Mouse (Mus musculus): ENCODE data around the gene Scnm1. TPM values are rescaled to one million over a fixed set of nuclear protein-coding genes. Genes with fewer than 3 reads are reported as not detected.
A peak's percentile ranks its signal among the peaks of the same experiment; 100 is the strongest.

Scnm1 gene
- polyA plus RNA-seq, 1 experiment from 2014 or later: 79.5 TPM

- DNase-seq (ENCODE audit: low spot score): no peak
- WGBS: 75% methylated on average over 5 of the region's 5 CpGs
- Histone ChIP-seq H3K4me3 (no peak overlapping the region), H3K4me1 (peaks cover 48% of the 10 kb centered on the region), H3K9me3 (replicated peaks) (no peaks in the 10 kb centered on the region), H3K27me3 (ENCODE audit: low read depth, poor library complexity, severe bottlenecking) (peaks cover 41% of the 10 kb centered on the region), H3K36me3 (peaks cover 53% of the 10 kb centered on the region), H3K27ac (replicated peaks) (no peak overlapping the region)
Observed at GRCm38 (mm10) chr3:95164256-95164550, 30.4 kb upstream of the Scnm1 start.

DNA sequence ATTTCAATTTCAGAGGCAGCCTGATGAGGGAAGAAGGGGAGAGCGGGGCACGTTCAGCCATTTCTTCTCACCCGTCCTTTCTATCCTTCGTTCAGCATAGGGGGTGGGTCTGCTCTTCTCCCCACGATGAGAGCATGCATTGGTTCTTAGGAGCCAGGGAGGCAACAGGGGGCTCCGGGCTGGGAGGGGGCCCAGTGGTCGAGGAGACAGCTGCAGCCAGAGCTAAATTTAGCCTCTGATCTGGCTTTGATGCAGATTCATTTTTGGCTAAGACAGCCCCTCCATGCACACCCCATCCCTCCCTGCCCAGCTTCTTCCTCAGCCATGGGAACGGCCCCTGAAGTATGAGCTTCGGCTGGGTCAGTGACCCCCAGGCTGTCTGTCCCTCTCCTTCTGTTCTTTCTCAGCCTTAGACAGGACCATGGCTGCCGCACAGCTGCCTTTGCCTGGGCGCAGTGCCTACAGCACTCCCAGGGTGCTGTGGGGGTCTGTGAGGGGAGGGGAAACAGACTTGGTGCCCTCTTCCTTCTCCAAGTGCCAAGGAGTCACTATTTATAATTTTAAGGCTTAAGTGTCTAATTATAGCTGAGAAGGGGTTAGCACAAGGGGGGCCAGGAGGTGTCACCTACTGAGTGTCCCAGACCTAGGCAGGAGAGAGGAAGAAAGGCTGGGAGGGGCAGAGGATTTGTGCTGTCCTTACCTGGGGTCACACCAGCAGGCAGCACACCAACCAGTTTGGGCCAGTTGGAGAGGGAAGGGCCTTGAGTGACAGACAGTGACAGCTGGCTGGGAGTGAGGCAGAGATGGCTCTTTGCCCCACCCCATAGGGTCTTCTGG is 29.8 kb upstream of the Scnm1 start:
- Histone ChIP-seq H3K4me3 (peak overlapping the region; percentile 84; the same call in 1 of the 2 replicates), H3K27me3 (ENCODE audit: low read depth, poor library complexity, severe bottlenecking) (peaks cover 41% of the 10 kb centered on the region), H3K9me3 (replicated peaks) (no peaks in the 10 kb centered on the region), H3K27ac (replicated peaks) (no peak overlapping the region; the same call in 1 of the 2 replicates), H3K4me1 (peaks cover 50% of the 10 kb centered on the region), H3K36me3 (peaks cover 47% of the 10 kb centered on the region)
- no peak for DNase-seq (ENCODE audit: low spot score)
- WGBS: 72% methylated on average over 11 of the region's 11 CpGs

DNA sequence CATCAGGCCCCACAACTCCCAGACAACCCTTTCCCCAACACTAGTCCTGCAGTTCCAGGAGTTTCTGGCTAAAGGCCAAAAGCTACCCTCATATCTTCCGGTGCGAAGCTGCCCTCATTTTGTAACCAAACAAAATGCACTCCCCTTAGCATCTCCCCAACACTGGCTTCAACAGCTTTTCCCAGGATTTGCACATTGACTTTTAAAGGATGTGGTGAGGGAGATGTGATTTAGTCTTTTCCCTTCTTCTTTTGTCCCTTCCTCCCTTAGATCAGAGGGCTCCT is 28.5 kb upstream of the Scnm1 start:
- peak overlapping the region; percentile 84 for H3K4me3 ChIP-seq
- WGBS: 39% methylated on average over 2 of the region's 2 CpGs
- peaks cover 44% of the 10 kb centered on the region for H3K27me3 ChIP-seq (ENCODE audit: low read depth, poor library complexity, severe bottlenecking)
- H3K27ac ChIP-seq (replicated peaks): peak overlapping the region; percentile 89; the same call in 1 of the 2 replicates
- no peak for DNase-seq (ENCODE audit: low spot score)
- peaks cover 50% of the 10 kb centered on the region for H3K4me1 ChIP-seq
- H3K36me3 ChIP-seq: peaks cover 34% of the 10 kb centered on the region
- H3K9me3 ChIP-seq (replicated peaks): no peaks in the 10 kb centered on the region

- Histone ChIP-seq H3K27ac (replicated peaks) (peak overlapping the region; percentile 89), H3K27me3 (ENCODE audit: low read depth, poor library complexity, severe bottlenecking) (peaks cover 44% of the 10 kb centered on the region), H3K36me3 (peaks cover 29% of the 10 kb centered on the region), H3K9me3 (replicated peaks) (no peaks in the 10 kb centered on the region), H3K4me3 (peak overlapping the region; percentile 84), H3K4me1 (peaks cover 50% of the 10 kb centered on the region)
- WGBS: 7% methylated on average over 9 of the region's 9 CpGs
- DNase-seq (ENCODE audit: low spot score): no peak
Observed at GRCm38 (mm10) chr3:95161618-95162344, 28.0 kb upstream of the Scnm1 start.

GRCm38 (mm10) chr3:95161041-95161551 is 27.3 kb upstream of the Scnm1 start:
- peak overlapping the region; percentile 89 for H3K27ac ChIP-seq (replicated peaks)
- DNase-seq (ENCODE audit: low spot score): peak; percentile 50
- peaks cover 22% of the 10 kb centered on the region for H3K36me3 ChIP-seq
- WGBS: under 1% methylated on average over 30 of the region's 30 CpGs
- H3K9me3 ChIP-seq (replicated peaks): no peaks in the 10 kb centered on the region
- peak overlapping the region; percentile 84 for H3K4me3 ChIP-seq
- peaks cover 50% of the 10 kb centered on the region for H3K4me1 ChIP-seq
- peaks cover 44% of the 10 kb centered on the region for H3K27me3 ChIP-seq (ENCODE audit: low read depth, poor library complexity, severe bottlenecking)

- WGBS: under 1% methylated on average over 66 of the region's 66 CpGs
- Histone ChIP-seq H3K36me3 (peaks cover 14% of the 10 kb centered on the region), H3K4me1 (peaks cover 50% of the 10 kb centered on the region), H3K27me3 (ENCODE audit: low read depth, poor library complexity, severe bottlenecking) (peaks cover 44% of the 10 kb centered on the region), H3K9me3 (replicated peaks) (no peaks in the 10 kb centered on the region), H3K27ac (replicated peaks) (peak within 1 kb of the TSS; percentile 89), H3K4me3 (peak within 1 kb of the TSS; percentile 84)
- DNase-seq (ENCODE audit: low spot score): peak; percentile 90
Observed at GRCm38 (mm10) chr3:95159987-95160963, 26.5 kb upstream of the Scnm1 start, which contains the start of gene Sema6c. Sema6c (plus strand) TSS chr3:95160457.

GRCm38 (mm10) chr3:95159511-95159986 is 25.7 kb upstream of the Scnm1 start:
- 10% methylated on average over 8 of the region's 8 CpGs for WGBS
- Histone ChIP-seq H3K27ac (replicated peaks) (peak overlapping the region; percentile 89), H3K27me3 (ENCODE audit: low read depth, poor library complexity, severe bottlenecking) (peaks cover 44% of the 10 kb centered on the region), H3K4me3 (peak overlapping the region; percentile 84), H3K36me3 (peaks cover 6% of the 10 kb centered on the region), H3K4me1 (peaks cover 50% of the 10 kb centered on the region), H3K9me3 (replicated peaks) (no peaks in the 10 kb centered on the region)
- DNase-seq (ENCODE audit: low spot score): peak; percentile 26

DNA sequence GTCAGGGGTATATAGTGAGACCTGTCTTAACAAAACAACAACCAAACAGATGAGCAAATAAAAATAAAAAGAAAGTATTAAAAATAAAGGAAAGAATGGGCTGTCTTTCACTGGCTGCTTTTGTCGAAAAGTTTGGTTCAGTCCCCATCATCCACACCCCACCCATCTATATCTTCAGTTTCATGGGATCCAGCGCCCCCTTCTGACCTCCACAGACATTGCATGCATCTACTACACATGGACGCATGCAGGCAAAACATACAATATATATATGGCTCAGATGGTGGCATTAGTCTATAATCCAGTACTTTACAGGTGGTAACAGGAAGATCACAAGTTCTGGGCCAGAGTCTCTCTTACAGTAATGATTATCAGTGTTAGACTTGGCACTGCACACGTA is 20.1 kb upstream of the Scnm1 start:
- no peaks in the 10 kb centered on the region for H3K36me3 ChIP-seq
- WGBS: 55% methylated on average over 4 of the region's 4 CpGs
- no peak for DNase-seq (ENCODE audit: low spot score)
- H3K27ac ChIP-seq (replicated peaks): no peak overlapping the region
- H3K27me3 ChIP-seq (ENCODE audit: low read depth, poor library complexity, severe bottlenecking): peaks cover 13% of the 10 kb centered on the region
- no peak overlapping the region for H3K4me3 ChIP-seq
- no peaks in the 10 kb centered on the region for H3K9me3 ChIP-seq (replicated peaks)
- no peaks in the 10 kb centered on the region for H3K4me1 ChIP-seq

- Histone ChIP-seq H3K4me1 (peaks cover 8% of the 10 kb centered on the region), H3K9me3 (replicated peaks) (no peaks in the 10 kb centered on the region), H3K36me3 (no peaks in the 10 kb centered on the region), H3K27ac (replicated peaks) (no peak overlapping the region), H3K4me3 (no peak overlapping the region), H3K27me3 (ENCODE audit: low read depth, poor library complexity, severe bottlenecking) (no peaks in the 10 kb centered on the region)
- 60% methylated on average over 3 of the region's 3 CpGs for WGBS
- no peak for DNase-seq (ENCODE audit: low spot score)
Observed at GRCm38 (mm10) chr3:95147924-95148323, 14.1 kb upstream of the Scnm1 start.

DNA sequence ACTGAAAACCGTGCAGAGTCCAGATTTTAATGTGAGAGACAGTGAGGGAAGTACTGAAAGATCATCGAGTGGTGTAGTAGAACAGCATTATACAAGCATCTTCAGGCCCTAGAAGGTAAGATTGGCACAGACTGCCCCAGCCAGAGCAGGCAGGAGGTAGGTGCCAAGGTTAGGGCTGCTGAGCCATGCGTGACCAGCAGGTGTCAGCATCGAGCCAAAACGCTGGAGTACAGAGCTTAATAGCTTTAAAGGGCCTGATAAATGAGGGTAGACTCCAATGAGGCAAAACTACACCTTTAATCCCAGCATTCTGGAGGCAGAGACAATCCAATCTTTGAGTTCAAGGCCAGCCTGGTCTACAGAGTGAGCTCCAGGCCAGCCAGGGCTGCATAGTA is 8.8 kb upstream of the Scnm1 start:
- WGBS: 9% methylated on average over 5 of the region's 5 CpGs
- Histone ChIP-seq H3K4me3 (no peak overlapping the region), H3K36me3 (peaks cover 25% of the 10 kb centered on the region), H3K27me3 (ENCODE audit: low read depth, poor library complexity, severe bottlenecking) (no peaks in the 10 kb centered on the region), H3K27ac (replicated peaks) (no peak overlapping the region), H3K4me1 (no peaks in the 10 kb centered on the region), H3K9me3 (replicated peaks) (no peaks in the 10 kb centered on the region)
- DNase-seq (ENCODE audit: low spot score): peak; percentile 81

- Histone ChIP-seq H3K9me3 (replicated peaks) (no peaks in the 10 kb centered on the region), H3K36me3 (peaks cover 25% of the 10 kb centered on the region), H3K27ac (replicated peaks) (no peak within 1 kb of the TSS), H3K27me3 (ENCODE audit: low read depth, poor library complexity, severe bottlenecking) (no peaks in the 10 kb centered on the region), H3K4me3 (no peak within 1 kb of the TSS), H3K4me1 (no peaks in the 10 kb centered on the region)
- WGBS: 82% methylated on average over 10 of the region's 10 CpGs
- no peak for DNase-seq (ENCODE audit: low spot score)
Observed at GRCm38 (mm10) chr3:95141952-95142616, 8.3 kb upstream of the Scnm1 start, which contains the start of gene Tnfaip8l2. Tnfaip8l2 (minus strand) TSS chr3:95142360.
